Mouse (Mus musculus) B cell, adult 67 days (primary cell): ENCODE measurements around the gene Tspan11. TPM values are rescaled to one million over a fixed set of nuclear protein-coding genes. Genes with fewer than 3 reads are reported as not detected.

ENCODE experiments used
- total RNA-seq, 2 experiments: library from RNA; stranded (reverse); gene quantifications; 4 replicates each; pipeline ENCODE4 v1.2.4; 2023

Gene Tspan11
- not detected for total RNA-seq

GRCm38 (mm10) chr6:127887511-127888421 is at the start of gene Tspan11:
Gene Tspan11 (plus strand): TSS chr6:127887589.

Other genes starting within 250 kb of the Tspan11 start
- not detected for gene Prmt8, start 118.1 kb upstream of the Tspan11 start, total RNA-seq